Mouse (Mus musculus): ENCODE measurements around the gene Zfp607b. TPM values are rescaled to one million over a fixed set of nuclear protein-coding genes. Genes with fewer than 3 reads are reported as not detected.
A peak's percentile ranks its signal among the peaks of the same experiment; 100 is the strongest.

Gene Zfp607b
- polyA plus RNA-seq (2015; fragmentation: Nextera tagmentation; extraction: Ambion mirVana): 17.0 and 18.3 TPM in 2 replicates

DNA sequence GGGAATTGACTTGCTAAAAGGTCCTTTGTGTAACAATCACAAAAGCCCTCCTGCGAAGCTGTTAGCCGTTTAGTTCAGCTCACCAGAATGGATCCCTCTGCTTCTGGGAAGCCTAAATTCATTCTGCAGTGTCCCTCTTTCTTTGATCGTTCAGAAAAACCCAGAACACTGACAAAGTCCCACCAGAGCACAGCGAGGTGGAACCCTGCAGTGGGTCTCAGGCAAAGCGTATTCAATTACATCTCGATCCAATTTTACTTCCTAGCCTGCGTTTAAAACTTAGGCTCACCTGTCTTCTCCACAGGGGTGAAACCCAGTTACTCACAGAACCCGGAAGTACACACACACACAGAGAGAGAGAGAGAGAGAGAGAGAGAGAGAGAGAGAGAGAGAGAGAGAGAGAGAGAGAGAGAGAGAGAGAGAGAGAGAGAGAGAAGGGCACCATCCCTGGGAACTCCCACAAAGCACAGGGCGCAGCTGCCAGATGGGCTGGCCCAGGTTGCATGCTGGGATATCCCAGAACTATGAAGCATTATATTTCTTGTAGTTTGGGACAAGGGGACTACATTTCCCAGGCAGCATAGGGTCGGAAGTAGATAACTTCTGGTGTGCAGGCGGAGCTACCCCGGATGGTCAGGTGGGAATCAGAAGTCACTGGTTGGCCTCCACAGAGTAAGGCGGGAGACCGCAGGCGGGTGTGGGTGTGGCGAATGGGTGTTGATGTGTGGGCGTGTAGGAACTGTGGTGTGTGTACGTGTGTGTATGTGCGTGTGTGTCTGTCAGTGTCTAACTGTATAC lies at the start of gene Zfp607b:
TSS of gene Zfp607b (plus strand) at position 526 of the 798 bp plus-strand sequence.
- Histone ChIP-seq H3K36me3 (replicated peaks) (0 out of 2 replicates have a peak, but pooled peaks cover 2% of the 10 kb centered on the region), H3K4me1 (peaks cover 23% of the 10 kb centered on the region), H3K9ac (peak within 1 kb of the TSS; percentile 63), H3K27me3 (replicated peaks) (no peaks in the 10 kb centered on the region), H3K9me3 (no peaks in the 10 kb centered on the region), H3K4me2 (peak within 1 kb of the TSS; percentile 74), H3K4me3 (peak within 1 kb of the TSS; percentile 49), H3K27ac (peak within 1 kb of the TSS; percentile 79)
- peak; percentile 99 for ATAC-seq (replicated peaks)
- WGBS: under 1% methylated on average over 19 of the region's 19 CpGs

DNA sequence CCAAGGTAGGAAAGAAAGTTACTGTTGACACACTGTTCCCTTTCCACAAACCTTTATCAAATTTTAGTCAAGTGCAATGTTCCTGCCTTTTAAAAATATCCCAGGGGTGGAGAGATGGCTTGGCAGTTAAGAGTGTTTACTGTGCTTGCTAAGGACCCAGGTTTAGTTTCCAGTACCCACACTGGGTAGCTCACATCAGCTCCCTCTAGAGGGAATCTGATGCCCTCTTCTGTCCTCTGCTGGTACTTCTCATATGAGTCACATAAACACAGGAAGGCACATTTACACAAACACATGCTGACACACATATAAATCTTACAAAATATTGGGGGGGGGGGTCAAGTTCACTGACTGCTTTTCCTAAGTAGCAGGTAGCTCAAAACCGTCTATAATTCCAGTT lies 44.7 kb upstream of the Zfp607b start:
- Histone ChIP-seq H3K4me1 (no peaks in the 10 kb centered on the region), H3K9ac (no peak overlapping the region), H3K4me2 (no peak overlapping the region), H3K9me3 (no peaks in the 10 kb centered on the region), H3K27me3 (replicated peaks) (no peaks in the 10 kb centered on the region), H3K36me3 (replicated peaks) (no peaks in the 10 kb centered on the region), H3K27ac (no peak overlapping the region), H3K4me3 (no peak overlapping the region)
- WGBS: 57% methylated on average over 1 of the region's 1 CpGs
- no peak for ATAC-seq (replicated peaks)

DNA sequence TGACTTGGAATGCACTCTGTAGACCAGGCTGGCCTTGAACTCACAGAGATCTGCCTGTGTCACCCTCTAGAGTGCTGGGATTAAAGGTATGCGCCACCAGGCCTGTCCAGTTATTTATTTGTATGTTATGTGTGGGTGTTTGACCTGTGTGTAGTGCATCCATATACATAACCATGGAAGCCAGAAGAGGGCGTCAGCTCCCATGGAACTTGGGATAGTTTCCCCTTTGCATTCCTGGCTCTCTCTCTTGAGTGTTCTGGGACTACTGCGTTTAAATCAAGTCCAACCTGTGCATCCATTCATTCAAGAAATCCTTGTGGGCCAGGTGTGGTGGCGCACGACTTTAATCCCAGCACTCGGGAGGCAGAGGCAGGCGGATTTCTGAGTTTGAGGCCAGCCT lies 42.6 kb upstream of the Zfp607b start:
- ATAC-seq (replicated peaks): no peak
- H3K4me1 ChIP-seq: no peaks in the 10 kb centered on the region
- 83% methylated on average over 7 of the region's 7 CpGs for WGBS

DNA sequence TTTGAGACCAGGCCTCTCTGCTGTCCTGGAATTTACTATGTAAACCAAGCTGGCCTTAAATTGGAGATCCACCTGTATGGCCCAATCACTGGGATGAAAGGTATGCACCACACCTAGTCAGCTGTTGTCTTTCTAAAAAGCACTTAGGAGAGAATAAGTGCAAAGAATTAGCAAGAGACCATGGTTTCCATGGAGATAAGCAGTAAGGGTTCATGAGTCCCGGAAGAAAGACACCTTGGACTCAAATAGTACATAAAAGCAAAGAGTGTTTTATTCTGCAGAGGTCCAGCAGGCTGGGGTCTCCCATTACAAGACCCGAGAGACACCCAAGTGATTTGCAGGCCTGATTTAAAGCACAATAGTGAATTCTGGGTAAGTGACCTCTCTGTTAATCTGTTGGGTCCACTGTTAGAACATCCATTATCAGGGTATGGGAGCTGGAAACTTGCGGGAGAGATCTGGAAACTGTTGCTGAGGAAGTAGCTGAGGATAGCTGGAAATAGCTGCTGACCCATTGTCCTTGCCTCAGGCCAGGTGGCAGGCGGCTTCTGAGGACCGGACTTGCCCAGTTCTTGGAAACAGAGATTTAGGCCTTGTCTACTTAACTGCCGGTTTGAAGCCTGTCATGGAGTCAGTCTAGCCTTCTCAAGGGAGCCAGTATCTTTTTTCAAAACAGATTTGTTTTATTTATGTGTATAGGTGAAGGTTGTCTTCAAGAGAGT lies 41.7 kb upstream of the Zfp607b start:
- Histone ChIP-seq H3K9ac (no peak overlapping the region), H3K36me3 (replicated peaks) (no peaks in the 10 kb centered on the region), H3K4me1 (no peaks in the 10 kb centered on the region), H3K27ac (no peak overlapping the region), H3K9me3 (no peaks in the 10 kb centered on the region), H3K4me2 (no peak overlapping the region), H3K27me3 (replicated peaks) (no peaks in the 10 kb centered on the region), H3K4me3 (no peak overlapping the region)
- ATAC-seq (replicated peaks): no peak
- 87% methylated on average over 6 of the region's 6 CpGs for WGBS

More for the DNA sequence above, 42.6 kb upstream of the Zfp607b start:
- Histone ChIP-seq H3K9me3 (no peaks in the 10 kb centered on the region), H3K27ac (no peak overlapping the region), H3K27me3 (replicated peaks) (no peaks in the 10 kb centered on the region), H3K36me3 (replicated peaks) (no peaks in the 10 kb centered on the region), H3K4me2 (no peak overlapping the region), H3K4me3 (no peak overlapping the region), H3K9ac (no peak overlapping the region)

DNA sequence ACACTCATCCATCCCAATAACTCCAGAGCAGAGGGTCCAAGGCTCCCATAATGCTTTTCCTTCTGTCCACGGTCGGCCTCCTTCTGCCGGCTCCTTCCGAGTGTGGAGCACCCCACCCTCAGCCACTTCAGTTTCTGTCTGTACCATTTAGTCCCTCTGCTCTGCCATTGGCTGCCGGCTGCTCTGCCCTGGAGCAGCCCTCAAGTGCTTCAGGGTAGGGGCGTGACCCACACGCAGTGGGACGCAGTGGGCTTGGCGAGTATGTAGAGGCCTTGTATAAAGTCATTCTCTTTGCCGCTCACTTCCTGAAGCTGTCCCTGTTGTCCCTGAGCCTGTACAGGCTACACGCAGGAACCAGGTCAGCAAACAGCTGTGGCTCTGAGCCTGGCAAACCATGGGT lies 39.4 kb upstream of the Zfp607b start:
- Histone ChIP-seq H3K4me3 (no peak overlapping the region), H3K27ac (no peak overlapping the region), H3K9ac (no peak overlapping the region), H3K4me2 (no peak overlapping the region), H3K27me3 (replicated peaks) (no peaks in the 10 kb centered on the region), H3K36me3 (replicated peaks) (no peaks in the 10 kb centered on the region), H3K9me3 (no peaks in the 10 kb centered on the region), H3K4me1 (peaks cover 13% of the 10 kb centered on the region)
- 90% methylated on average over 11 of the region's 11 CpGs for WGBS
- ATAC-seq (replicated peaks): no peak

DNA sequence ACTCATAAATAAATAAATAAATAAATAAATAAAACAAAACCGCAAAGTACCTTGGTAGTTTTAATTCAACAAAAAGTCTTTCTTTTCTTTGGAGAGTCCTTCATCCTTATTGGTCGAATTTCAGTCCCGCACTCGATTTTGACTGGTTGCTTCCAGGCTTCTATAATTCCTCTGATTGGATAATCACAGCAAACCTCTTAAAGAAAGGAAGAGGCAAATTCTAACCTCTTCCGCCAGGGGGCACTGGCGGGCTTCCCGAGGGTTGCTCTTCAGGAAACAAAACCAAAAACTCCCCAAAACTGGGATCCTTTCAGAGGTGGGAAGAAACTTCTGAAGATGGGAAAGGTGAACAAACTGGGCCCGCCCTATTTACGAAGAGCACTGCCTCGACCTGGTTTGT lies 38.2 kb upstream of the Zfp607b start:
- ATAC-seq (replicated peaks): no peak
- H3K9ac ChIP-seq: no peak overlapping the region
- H3K4me2 ChIP-seq: no peak overlapping the region
- H3K27me3 ChIP-seq (replicated peaks): no peaks in the 10 kb centered on the region
- peaks cover 25% of the 10 kb centered on the region for H3K4me1 ChIP-seq
- H3K27ac ChIP-seq: no peak overlapping the region
- 0 out of 2 replicates have a peak, but pooled peaks cover under 1% of the 10 kb centered on the region for H3K36me3 ChIP-seq (replicated peaks)
- H3K4me3 ChIP-seq: no peak overlapping the region
- H3K9me3 ChIP-seq: no peaks in the 10 kb centered on the region
- WGBS: 7% methylated on average over 10 of the region's 10 CpGs

DNA sequence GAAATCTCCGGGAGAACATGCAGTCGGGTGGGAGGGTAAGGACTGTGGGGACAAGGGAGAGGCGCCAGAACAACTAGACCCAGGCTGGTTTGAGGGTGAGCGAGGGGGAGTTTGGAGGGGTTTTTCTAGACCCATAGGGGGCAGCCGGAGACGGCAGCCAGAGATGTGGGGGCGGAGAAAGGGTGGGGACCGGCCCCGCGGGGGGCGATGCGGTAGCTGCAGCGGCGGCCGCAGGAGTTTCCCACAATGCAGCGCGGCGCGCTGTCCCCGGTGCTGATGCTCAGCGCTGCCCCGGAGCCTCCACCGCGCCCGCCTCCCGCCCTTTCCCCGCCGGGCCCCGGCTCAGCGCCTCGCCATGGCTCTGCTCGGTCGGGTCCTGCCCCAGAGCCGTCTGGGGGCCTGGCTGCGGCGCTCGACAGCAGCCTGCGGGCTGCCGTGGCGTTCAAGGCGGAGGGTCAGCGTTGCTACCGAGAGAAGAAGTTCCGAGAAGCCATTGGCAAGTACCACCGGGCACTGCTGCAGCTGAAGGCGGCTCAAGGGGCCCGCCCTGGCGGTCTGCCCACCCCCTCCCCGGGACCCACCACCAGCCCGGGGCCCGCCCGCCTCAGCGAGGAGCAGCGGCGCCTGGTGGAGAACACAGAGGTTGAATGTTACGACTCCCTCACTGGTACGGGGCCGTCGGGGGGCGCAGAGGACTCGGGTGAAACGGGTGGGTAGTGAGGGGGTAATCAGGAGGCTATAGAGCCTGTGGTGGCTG lies 35.3 kb upstream of the Zfp607b start, which contains the start of gene Ttc9b:
TSS of gene Ttc9b (plus strand) at position 235 of the 757 bp plus-strand sequence.
- WGBS: 2% methylated on average over 58 of the region's 62 CpGs
- no peaks in the 10 kb centered on the region for H3K9me3 ChIP-seq

DNA sequence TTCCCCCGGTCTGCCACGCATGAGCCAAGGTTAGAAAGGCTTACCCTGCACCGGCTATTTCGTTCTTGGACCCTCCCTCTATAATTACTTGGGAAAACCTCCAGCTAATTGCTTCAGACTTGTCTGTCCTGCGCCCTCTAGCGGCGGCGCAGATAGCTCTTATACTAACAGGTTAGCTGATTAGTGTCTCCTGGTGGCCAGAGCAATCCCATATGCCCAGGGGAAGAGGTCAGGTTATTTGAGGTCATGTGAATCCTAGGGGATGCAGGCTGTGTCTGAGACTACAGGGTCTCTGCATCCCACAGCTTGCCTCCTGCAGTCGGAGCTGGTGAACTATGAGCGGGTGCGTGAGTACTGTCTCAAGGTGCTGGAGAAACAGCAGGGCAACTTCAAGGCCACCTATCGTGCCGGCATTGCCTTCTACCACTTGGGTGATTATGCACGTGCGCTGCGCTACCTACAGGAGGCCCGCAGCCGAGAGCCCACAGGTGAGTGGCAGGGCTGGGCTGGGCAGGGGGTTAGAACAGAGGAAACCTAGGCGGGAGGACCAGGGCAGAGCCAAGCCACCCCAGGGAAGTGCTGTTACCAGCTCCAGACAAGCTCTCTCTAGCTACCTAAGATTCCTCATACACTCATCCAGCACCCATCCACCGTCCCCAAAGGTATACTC lies 34.4 kb upstream of the Zfp607b start:
- WGBS: 67% methylated on average over 20 of the region's 20 CpGs
- ATAC-seq (replicated peaks): no peak
- peaks cover 7% of the 10 kb centered on the region for H3K36me3 ChIP-seq (replicated peaks)
- H3K4me2 ChIP-seq: peak overlapping the region; percentile 77
- H3K27me3 ChIP-seq (replicated peaks): no peaks in the 10 kb centered on the region; the same call in 1 of the 2 replicates
- H3K9ac ChIP-seq: peak overlapping the region; percentile 85; the same call in 1 of the 2 replicates
- H3K4me1 ChIP-seq: peaks cover 27% of the 10 kb centered on the region
- H3K9me3 ChIP-seq: no peaks in the 10 kb centered on the region
- H3K27ac ChIP-seq: peak overlapping the region; percentile 97
- H3K4me3 ChIP-seq: peak overlapping the region; percentile 84

More for the DNA sequence above, 35.3 kb upstream of the Zfp607b start, which contains the start of gene Ttc9b:
- H3K9ac ChIP-seq: peak within 1 kb of the TSS; percentile 85
- ATAC-seq (replicated peaks): peak; percentile 80
- H3K27ac ChIP-seq: peak within 1 kb of the TSS; percentile 97
- peak within 1 kb of the TSS; percentile 77 for H3K4me2 ChIP-seq
- H3K36me3 ChIP-seq (replicated peaks): peaks cover 7% of the 10 kb centered on the region
- peaks cover 27% of the 10 kb centered on the region for H3K4me1 ChIP-seq
- H3K4me3 ChIP-seq: peak within 1 kb of the TSS; percentile 84
- no peaks in the 10 kb centered on the region; the same call in 1 of the 2 replicates for H3K27me3 ChIP-seq (replicated peaks)

DNA sequence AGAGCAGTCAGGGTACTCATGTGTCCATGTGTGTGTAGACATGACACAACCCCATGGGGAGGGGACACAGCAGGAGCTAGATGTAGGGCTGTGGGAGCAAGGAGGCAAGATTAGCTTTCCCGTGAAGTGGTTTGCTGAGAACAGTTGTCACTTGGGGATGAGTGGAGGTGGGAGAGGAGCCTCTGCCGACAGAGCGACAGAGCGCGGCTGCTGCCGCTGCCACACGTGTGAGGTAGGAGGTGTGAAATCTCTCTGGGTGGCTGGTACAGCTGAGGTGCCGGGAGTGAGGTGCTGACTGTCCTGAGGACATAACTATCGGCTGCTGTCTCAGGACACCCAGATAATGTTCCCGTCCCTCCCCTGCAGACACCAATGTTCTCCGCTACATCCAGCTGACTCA lies 33.6 kb upstream of the Zfp607b start:
- Histone ChIP-seq H3K9ac (peak overlapping the region; percentile 23; the same call in 1 of the 2 replicates), H3K36me3 (replicated peaks) (peaks cover 7% of the 10 kb centered on the region), H3K4me1 (peaks cover 27% of the 10 kb centered on the region), H3K9me3 (no peaks in the 10 kb centered on the region), H3K4me3 (no peak overlapping the region), H3K4me2 (0 out of 2 replicates have a peak overlapping the region, but pooled peaks have one; percentile 77), H3K27me3 (replicated peaks) (no peaks in the 10 kb centered on the region; the same call in 1 of the 2 replicates), H3K27ac (no peak overlapping the region)
- 78% methylated on average over 11 of the region's 11 CpGs for WGBS
- ATAC-seq (replicated peaks): no peak

DNA sequence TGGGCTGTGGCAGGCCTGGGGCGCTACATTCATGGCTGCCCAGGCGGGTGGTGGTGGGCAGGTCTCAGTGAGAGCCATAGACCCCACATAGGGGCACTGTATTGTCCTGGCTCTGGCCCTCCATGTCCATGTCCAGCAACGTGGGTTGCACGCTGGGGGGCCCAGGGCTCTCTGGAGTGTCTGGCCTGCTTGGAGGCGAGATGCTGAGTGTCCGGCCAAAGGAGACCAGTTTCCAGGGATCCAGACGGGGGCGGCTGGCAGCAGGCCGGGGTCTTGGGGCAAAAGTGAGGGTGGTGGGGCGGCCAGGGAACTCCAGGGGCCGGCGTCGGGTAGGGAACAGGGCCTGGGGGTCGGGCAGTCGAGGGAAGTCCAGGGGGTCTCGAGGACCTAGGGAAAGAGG lies 32.5 kb upstream of the Zfp607b start:
- Histone ChIP-seq H3K4me3 (no peak overlapping the region), H3K4me2 (no peak overlapping the region), H3K9ac (no peak overlapping the region), H3K27me3 (replicated peaks) (no peaks in the 10 kb centered on the region; the same call in 1 of the 2 replicates), H3K9me3 (no peaks in the 10 kb centered on the region), H3K36me3 (replicated peaks) (peaks cover 14% of the 10 kb centered on the region), H3K4me1 (peaks cover 27% of the 10 kb centered on the region), H3K27ac (no peak overlapping the region)
- WGBS: 86% methylated on average over 16 of the region's 16 CpGs
- ATAC-seq (replicated peaks): no peak

DNA sequence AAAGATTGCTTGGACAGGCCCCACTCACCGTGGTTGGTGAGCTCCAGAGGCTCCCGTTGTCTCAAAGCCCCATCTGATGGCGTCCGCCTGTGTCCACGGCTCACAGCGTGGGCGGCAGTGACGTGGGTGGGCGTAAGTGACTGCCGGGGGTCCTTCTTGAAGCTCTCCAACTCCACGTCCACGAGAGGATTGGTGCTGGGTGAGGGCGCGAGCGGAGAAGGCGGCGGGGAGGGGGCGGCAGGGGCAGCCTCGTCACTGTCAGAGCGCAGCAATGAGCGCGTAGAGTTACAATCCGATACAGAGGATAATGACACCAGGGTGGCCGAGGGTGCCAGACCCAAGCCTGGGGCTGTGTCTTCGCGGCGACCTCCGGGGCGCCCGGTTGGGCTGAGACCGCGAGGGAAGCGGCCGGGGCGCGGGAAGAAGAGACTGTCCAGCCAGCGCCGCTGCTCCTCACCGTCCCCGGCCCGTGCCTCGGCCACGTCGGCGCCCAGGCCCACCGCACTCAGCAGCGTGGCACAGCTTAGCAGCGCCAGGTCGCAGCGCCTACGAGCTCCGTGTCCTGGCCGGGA lies 31.2 kb upstream of the Zfp607b start:
- Histone ChIP-seq H3K9ac (no peak overlapping the region), H3K9me3 (no peaks in the 10 kb centered on the region), H3K4me1 (peaks cover 24% of the 10 kb centered on the region), H3K27ac (no peak overlapping the region), H3K27me3 (replicated peaks) (no peaks in the 10 kb centered on the region; the same call in 1 of the 2 replicates), H3K36me3 (replicated peaks) (peaks cover 17% of the 10 kb centered on the region), H3K4me2 (no peak overlapping the region), H3K4me3 (no peak overlapping the region)
- 36% methylated on average over 53 of the region's 53 CpGs for WGBS
- ATAC-seq (replicated peaks): no peak
